Mouse (Mus musculus) hindbrain, embryonic 13.5 days (tissue): ENCODE measurements around the gene Olfr374. TPM values are rescaled to one million over a fixed set of nuclear protein-coding genes. Genes with fewer than 3 reads are reported as not detected.
"Not testable (repeated sequence)": the region's sequence is repeated elsewhere in the genome, so short reads cannot be mapped to it uniquely, and the experiment has no call there.

Experiments
- ATAC-seq: fragments of 200-750 bp; cut with Nextera tagmentation; 2 replicates; pipeline ENCODE4 v1.8.0; 2017; ENCODE audit warnings: moderate TSS enrichment; ENCODE audit not compliant: low FRiP score
- H3K27ac ChIP-seq: fragments of 300-500 bp; sonication (generic); 2 replicates; pipeline ENCODE4 v1.5.1; 2015; ENCODE audit warnings: inconsistent platforms, mild to moderate bottlenecking, moderate library complexity
- H3K27me3 ChIP-seq: fragments of 300-500 bp; sonication (generic); 2 replicates; pipeline ENCODE4 v1.6.1; 2015; ENCODE audit warnings: mild to moderate bottlenecking, inconsistent platforms
- H3K36me3 ChIP-seq: fragments of 300-500 bp; sonication (generic); 2 replicates; pipeline ENCODE4 v1.6.1; 2015; ENCODE audit warnings: mild to moderate bottlenecking, inconsistent platforms
- H3K4me1 ChIP-seq: fragments of 300-500 bp; sonication (generic); replicated peaks from 2 replicates; pipeline ENCODE4 v1.6.1; 2015; ENCODE audit warnings: inconsistent platforms
- H3K4me2 ChIP-seq: fragments of 300-500 bp; sonication (generic); 2 replicates; pipeline ENCODE4 v1.6.1; 2015; ENCODE audit warnings: inconsistent platforms, mild to moderate bottlenecking, moderate library complexity
- H3K4me3 ChIP-seq: fragments of 300-500 bp; sonication (generic); 2 replicates; pipeline ENCODE4 v1.5.1; 2015; ENCODE audit warnings: mild to moderate bottlenecking, inconsistent platforms
- H3K9ac ChIP-seq: fragments of 300-500 bp; sonication (generic); 2 replicates; pipeline ENCODE4 v1.6.1; 2015; ENCODE audit warnings: mild to moderate bottlenecking, inconsistent platforms
- H3K9me3 ChIP-seq: fragments of 300-500 bp; sonication (generic); 2 replicates; pipeline ENCODE4 v1.6.1; 2016; ENCODE audit warnings: inconsistent platforms
- WGBS: fragments of 180-500 bp; shearing (Covaris S2); methylation state at CpG from one replicate; pipeline ENCODE4 v1.1.7; 2015; 5-methylcytosine and 5-hydroxymethylcytosine counted together
- polyA plus RNA-seq: library from polyadenylated mRNA; unstranded; fragments of >200 nt; fragmentation: Nextera tagmentation; extraction: Ambion mirVana; gene quantifications from 2 replicates; pipeline ENCODE4 v1.2.1, GENCODE M21; 2015

The Olfr374 gene
- polyA plus RNA-seq, 1 experiment from 2014 or later = 0.05 TPM

GRCm38 (mm10) chr8:72121486-72121885, 14.6 kb downstream of the Olfr374 start:
- ATAC-seq, H3K4me3 ChIP-seq: not testable (repeated sequence)
- WGBS = 71% methylated on average over 3 of the region's 3 CpGs

GRCm38 (mm10) chr8:72121997-72122396, 15.2 kb downstream of the Olfr374 start:
- Histone ChIP-seq H3K4me3 (no peak overlapping the region), H3K9me3 (no peaks in the 10 kb centered on the region), H3K4me1 (no peaks in the 10 kb centered on the region), H3K27ac (no peak overlapping the region), H3K9ac (no peak overlapping the region), H3K27me3 (no peaks in the 10 kb centered on the region), H3K36me3 (no peaks in the 10 kb centered on the region), H3K4me2 (no peak overlapping the region)
- 81% methylated on average over 1 of the region's 1 CpGs for WGBS
- ATAC-seq = no peak

More at GRCm38 (mm10) chr8:72121486-72121885, 14.6 kb downstream of the Olfr374 start:
- H3K27me3 ChIP-seq, H3K9ac ChIP-seq, H3K4me2 ChIP-seq, H3K36me3 ChIP-seq, H3K9me3 ChIP-seq, H3K27ac ChIP-seq, H3K4me1 ChIP-seq: not testable (repeated sequence)

GRCm38 (mm10) chr8:72127834-72128233, 21.0 kb downstream of the Olfr374 start:
- no peak overlapping the region for H3K4me2 ChIP-seq
- no peaks in the 10 kb centered on the region for H3K36me3 ChIP-seq
- no peaks in the 10 kb centered on the region for H3K9me3 ChIP-seq
- WGBS = 88% methylated on average over 1 of the region's 1 CpGs
- H3K27me3 ChIP-seq = no peaks in the 10 kb centered on the region
- no peaks in the 10 kb centered on the region for H3K4me1 ChIP-seq
- ATAC-seq = no peak
- H3K9ac ChIP-seq = no peak overlapping the region
- no peak overlapping the region for H3K4me3 ChIP-seq
- no peak overlapping the region for H3K27ac ChIP-seq

- peaks cover 7% of the 10 kb centered on the region for H3K4me1 ChIP-seq
- ATAC-seq = no peak
- no peak overlapping the region for H3K4me3 ChIP-seq
- 62% methylated on average over 2 of the region's 2 CpGs for WGBS
- H3K9me3 ChIP-seq = no peaks in the 10 kb centered on the region
- no peak overlapping the region for H3K9ac ChIP-seq
- no peak overlapping the region for H3K4me2 ChIP-seq
- 0 out of 2 replicates have a peak overlapping the region, but pooled peaks have one; percentile 8 for H3K27ac ChIP-seq
- H3K36me3 ChIP-seq = no peaks in the 10 kb centered on the region
- H3K27me3 ChIP-seq = no peaks in the 10 kb centered on the region
Measured at GRCm38 (mm10) chr8:72131251-72131650, 24.4 kb downstream of the Olfr374 start.

GRCm38 (mm10) chr8:72131901-72132300, 25.1 kb downstream of the Olfr374 start:
- Histone ChIP-seq H3K27me3 (no peaks in the 10 kb centered on the region), H3K4me3 (no peak overlapping the region), H3K4me1 (peaks cover 14% of the 10 kb centered on the region), H3K9me3 (no peaks in the 10 kb centered on the region), H3K27ac (0 out of 2 replicates have a peak overlapping the region, but pooled peaks have one; percentile 8), H3K9ac (no peak overlapping the region), H3K4me2 (no peak overlapping the region), H3K36me3 (no peaks in the 10 kb centered on the region)
- 90% methylated on average over 2 of the region's 2 CpGs for WGBS
- no peak for ATAC-seq

GRCm38 (mm10) chr8:72132417-72132816, 25.6 kb downstream of the Olfr374 start:
- H3K9me3 ChIP-seq = no peaks in the 10 kb centered on the region
- no peak overlapping the region for H3K4me3 ChIP-seq
- H3K4me1 ChIP-seq = peaks cover 19% of the 10 kb centered on the region
- no peak overlapping the region for H3K27ac ChIP-seq
- WGBS = 79% methylated on average over 1 of the region's 1 CpGs
- no peak for ATAC-seq
- H3K9ac ChIP-seq = no peak overlapping the region
- no peaks in the 10 kb centered on the region for H3K27me3 ChIP-seq
- no peak overlapping the region for H3K4me2 ChIP-seq
- no peaks in the 10 kb centered on the region for H3K36me3 ChIP-seq

GRCm38 (mm10) chr8:72132891-72133290, 26.1 kb downstream of the Olfr374 start:
- Histone ChIP-seq H3K9me3 (no peaks in the 10 kb centered on the region), H3K36me3 (no peaks in the 10 kb centered on the region), H3K4me3 (no peak overlapping the region), H3K27me3 (no peaks in the 10 kb centered on the region), H3K4me2 (no peak overlapping the region), H3K9ac (no peak overlapping the region), H3K27ac (no peak overlapping the region), H3K4me1 (peaks cover 24% of the 10 kb centered on the region)
- WGBS = 77% methylated on average over 1 of the region's 1 CpGs
- ATAC-seq = no peak

GRCm38 (mm10) chr8:72133507-72133906, 26.7 kb downstream of the Olfr374 start:
- no peak overlapping the region for H3K9ac ChIP-seq
- H3K4me3 ChIP-seq = no peak overlapping the region
- ATAC-seq = no peak
- H3K27ac ChIP-seq = no peak overlapping the region
- no peaks in the 10 kb centered on the region for H3K27me3 ChIP-seq
- 84% methylated on average over 1 of the region's 1 CpGs for WGBS
- no peaks in the 10 kb centered on the region for H3K9me3 ChIP-seq
- peaks cover 2% of the 10 kb centered on the region for H3K36me3 ChIP-seq
- H3K4me1 ChIP-seq = peaks cover 25% of the 10 kb centered on the region
- no peak overlapping the region for H3K4me2 ChIP-seq

GRCm38 (mm10) chr8:72134756-72135445, 28.1 kb downstream of the Olfr374 start, which contains the start of gene Tpm4:
Tpm4 (plus strand) TSS chr8:72134975.
- peak within 1 kb of the TSS; percentile 69 for H3K4me3 ChIP-seq
- WGBS = under 1% methylated on average over 45 of the region's 49 CpGs
- H3K9me3 ChIP-seq = no peaks in the 10 kb centered on the region
- peak within 1 kb of the TSS; percentile 89 for H3K9ac ChIP-seq
- H3K4me2 ChIP-seq = peak within 1 kb of the TSS; percentile 91
- H3K27me3 ChIP-seq = no peaks in the 10 kb centered on the region
- peak within 1 kb of the TSS; percentile 91 for H3K27ac ChIP-seq
- H3K36me3 ChIP-seq = peaks cover 14% of the 10 kb centered on the region
- ATAC-seq = peak; percentile 82
- peaks cover 25% of the 10 kb centered on the region for H3K4me1 ChIP-seq

GRCm38 (mm10) chr8:72135446-72136301, 28.8 kb downstream of the Olfr374 start:
- under 1% methylated on average over 62 of the region's 62 CpGs for WGBS
- H3K4me2 ChIP-seq = peak overlapping the region; percentile 91
- no peaks in the 10 kb centered on the region for H3K27me3 ChIP-seq
- peak overlapping the region; percentile 69 for H3K4me3 ChIP-seq
- peaks cover 21% of the 10 kb centered on the region for H3K36me3 ChIP-seq
- H3K9ac ChIP-seq = peak overlapping the region; percentile 89
- no peaks in the 10 kb centered on the region for H3K9me3 ChIP-seq
- peak overlapping the region; percentile 91 for H3K27ac ChIP-seq
- peaks cover 25% of the 10 kb centered on the region for H3K4me1 ChIP-seq
- peak; percentile 77 for ATAC-seq

- H3K9me3 ChIP-seq = no peaks in the 10 kb centered on the region
- WGBS = 1% methylated on average over 18 of the region's 18 CpGs
- peaks cover 29% of the 10 kb centered on the region for H3K36me3 ChIP-seq
- peak; percentile 8; the same call in 1 of the 2 replicates for ATAC-seq
- peak overlapping the region; percentile 89 for H3K9ac ChIP-seq
- peak overlapping the region; percentile 69 for H3K4me3 ChIP-seq
- peak overlapping the region; percentile 91 for H3K4me2 ChIP-seq
- no peaks in the 10 kb centered on the region for H3K27me3 ChIP-seq
- H3K4me1 ChIP-seq = peaks cover 25% of the 10 kb centered on the region
- H3K27ac ChIP-seq = peak overlapping the region; percentile 91
Measured at GRCm38 (mm10) chr8:72136302-72136978, 29.6 kb downstream of the Olfr374 start.

GRCm38 (mm10) chr8:72137431-72137830, 30.6 kb downstream of the Olfr374 start:
- H3K36me3 ChIP-seq = peaks cover 39% of the 10 kb centered on the region
- no peak overlapping the region for H3K4me3 ChIP-seq
- H3K4me1 ChIP-seq = peaks cover 25% of the 10 kb centered on the region
- no peak for ATAC-seq
- no peak overlapping the region for H3K27ac ChIP-seq
- no peak overlapping the region for H3K9ac ChIP-seq
- no peaks in the 10 kb centered on the region for H3K9me3 ChIP-seq
- no peaks in the 10 kb centered on the region for H3K27me3 ChIP-seq
- H3K4me2 ChIP-seq = peak overlapping the region; percentile 91; the same call in 1 of the 2 replicates
- 92% methylated on average over 2 of the region's 2 CpGs for WGBS
